Mouse (Mus musculus) kidney, postnatal 0 days (tissue): Measurements from ENCODE around the gene Cnot10. TPM values are rescaled to one million over a fixed set of nuclear protein-coding genes. Genes with fewer than 3 reads are reported as not detected.

Source experiments
- ATAC-seq: fragments of 200-750 bp; cut with Nextera tagmentation; replicated peaks from 2 replicates; pipeline ENCODE4 v1.8.0; 2017; ENCODE audit warnings: low read depth, moderate number of reproducible peaks, moderate TSS enrichment, moderate library complexity; ENCODE audit not compliant: low FRiP score
- DNase-seq: peaks from one replicate; pipeline ENCODE4 v3.0.0-alpha.2; 2016; ENCODE audit warnings: low spot score
- H3K27ac ChIP-seq: fragments of 300-500 bp; sonication (generic); 2 replicates; pipeline ENCODE4 v1.5.1; 2014; ENCODE audit warnings: mild to moderate bottlenecking
- H3K27me3 ChIP-seq: fragments of 300-500 bp; sonication (generic); 2 replicates; pipeline ENCODE4 v1.6.1; 2014; ENCODE audit warnings: low read length, mixed read lengths; ENCODE audit not compliant: insufficient read depth
- H3K36me3 ChIP-seq: fragments of 300-500 bp; sonication (generic); 2 replicates; pipeline ENCODE4 v1.6.1; 2014; ENCODE audit warnings: low read length, mixed read lengths; ENCODE audit not compliant: insufficient read depth
- H3K4me1 ChIP-seq: fragments of 300-500 bp; sonication (generic); replicated peaks from 2 replicates; pipeline ENCODE4 v1.6.1; 2014; ENCODE audit warnings: antibody characterized with exemption, low read length, mixed read lengths; ENCODE audit not compliant: insufficient read depth
- H3K4me2 ChIP-seq: fragments of 300-500 bp; sonication (generic); 2 replicates; pipeline ENCODE4 v1.6.1; 2014; ENCODE audit warnings: mild to moderate bottlenecking, low read length, moderate library complexity, mixed read lengths
- H3K4me3 ChIP-seq: fragments of 300-500 bp; sonication (generic); replicated peaks from 2 replicates; pipeline ENCODE4 v1.5.1; 2014; ENCODE audit warnings: low read depth, low read length
- H3K9ac ChIP-seq: fragments of 300-500 bp; sonication (generic); 2 replicates; pipeline ENCODE4 v1.6.1; 2014; ENCODE audit warnings: low read depth, low read length
- H3K9me3 ChIP-seq: fragments of 300-500 bp; sonication (generic); replicated peaks from 2 replicates; pipeline ENCODE4 v1.6.1; 2016; ENCODE audit warnings: low read length, inconsistent platforms, mixed read lengths
- CTCF ChIP-seq: IDR thresholded peaks from 2 replicates; pipeline ENCODE4 v1.5.1; 2016; ENCODE audit warnings: antibody characterized with exemption, low read depth, mild to moderate bottlenecking, moderate library complexity
- WGBS: fragments of 180-500 bp; shearing (Covaris S2); extraction: QIAGEN DNeasy Blood & Tissue Kit; methylation state at CpG from one replicate; pipeline ENCODE4 v1.1.7; 2014; 5-methylcytosine and 5-hydroxymethylcytosine counted together
- polyA plus RNA-seq: library from polyadenylated mRNA; unstranded; fragments of >200 nt; fragmentation: Nextera tagmentation; extraction: Ambion mirVana; gene quantifications from 2 replicates; pipeline ENCODE4 v1.2.1, GENCODE M21; 2015

Cnot10 gene
- polyA plus RNA-seq, 1 experiment from 2014 or later: 45.7 TPM

DNA sequence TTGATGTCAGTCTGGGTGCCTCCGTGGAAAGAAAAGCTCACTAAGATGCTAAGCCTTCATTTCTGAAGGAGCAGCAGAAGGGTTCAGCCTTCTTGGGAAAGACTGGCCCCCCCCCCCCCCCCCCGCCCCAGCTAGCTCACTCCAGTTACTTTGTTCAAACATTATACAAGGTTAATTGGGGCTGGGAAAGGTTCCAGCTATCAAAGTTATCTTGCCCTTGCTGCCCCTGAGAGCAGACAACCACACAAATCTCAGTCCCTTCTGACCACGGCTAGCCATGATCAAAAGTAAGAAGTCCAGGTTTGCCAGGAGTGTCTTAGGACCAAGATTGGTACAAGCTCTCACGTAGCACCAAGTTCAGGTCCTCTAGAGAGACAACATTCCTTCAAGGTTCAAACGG, 29.0 kb upstream of the Cnot10 start:
- H3K4me2 ChIP-seq: no peak overlapping the region
- no peak overlapping the region for H3K4me3 ChIP-seq
- no peak overlapping the region for H3K27ac ChIP-seq
- H3K27me3 ChIP-seq: no peaks in the 10 kb centered on the region
- H3K9ac ChIP-seq: no peak overlapping the region
- TF ChIP-seq CTCF: no peak
- no peaks in the 10 kb centered on the region for H3K36me3 ChIP-seq
- WGBS: 53% methylated on average over 5 of the region's 5 CpGs
- ATAC-seq (no peak), DNase-seq (no peak)
- H3K4me1 ChIP-seq: no peaks in the 10 kb centered on the region
- H3K9me3 ChIP-seq: no peaks in the 10 kb centered on the region

DNA sequence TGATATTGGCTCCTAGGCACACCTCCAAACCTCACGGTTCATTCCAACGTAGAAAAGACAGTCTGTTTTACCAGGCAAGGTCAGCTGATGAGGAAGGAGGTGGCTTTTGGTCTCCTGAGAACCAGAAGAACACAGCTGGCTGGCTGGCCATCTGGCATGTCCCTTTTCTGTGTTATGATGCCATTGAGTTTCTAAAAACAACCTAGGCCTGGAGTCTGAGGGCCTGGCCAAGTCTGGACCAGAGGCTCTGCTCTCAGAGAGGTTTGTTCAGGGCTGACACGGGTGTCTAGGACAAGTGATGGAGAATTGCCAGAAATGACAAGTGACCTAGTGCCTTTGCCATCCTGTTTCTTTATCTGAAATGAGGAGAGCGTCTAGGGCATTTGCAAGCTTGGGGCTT, 28.1 kb upstream of the Cnot10 start:
- DNase-seq (no peak), ATAC-seq (no peak)
- Histone ChIP-seq H3K9ac (no peak overlapping the region), H3K27me3 (no peaks in the 10 kb centered on the region), H3K27ac (no peak overlapping the region), H3K4me3 (no peak overlapping the region), H3K4me2 (no peak overlapping the region), H3K36me3 (no peaks in the 10 kb centered on the region), H3K9me3 (no peaks in the 10 kb centered on the region), H3K4me1 (no peaks in the 10 kb centered on the region)
- no peak for TF ChIP-seq CTCF
- WGBS: 82% methylated on average over 4 of the region's 4 CpGs

DNA sequence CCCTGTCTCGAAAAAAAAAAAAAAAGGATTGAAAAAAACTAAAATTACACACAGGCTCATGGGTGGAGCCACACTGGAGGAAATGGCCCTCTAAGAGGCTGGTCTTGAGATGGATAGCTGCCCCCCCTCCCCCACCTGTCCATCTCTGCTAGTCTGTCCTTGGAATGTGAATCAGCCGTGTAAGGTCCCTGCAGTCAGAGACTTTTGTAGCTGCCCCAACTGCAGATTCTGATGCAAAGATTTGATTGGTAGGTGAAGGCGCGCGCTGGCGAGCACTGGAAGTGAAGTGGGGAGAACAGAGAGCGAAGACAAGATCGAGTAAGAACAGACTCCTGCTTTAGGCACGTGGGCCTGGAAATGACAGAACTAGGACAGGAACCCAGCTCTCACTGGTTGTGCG, 26.9 kb upstream of the Cnot10 start:
- Histone ChIP-seq H3K4me2 (no peak overlapping the region), H3K27ac (no peak overlapping the region), H3K27me3 (no peaks in the 10 kb centered on the region), H3K4me3 (no peak overlapping the region), H3K36me3 (no peaks in the 10 kb centered on the region), H3K9me3 (no peaks in the 10 kb centered on the region), H3K9ac (no peak overlapping the region), H3K4me1 (no peaks in the 10 kb centered on the region)
- no peak for ATAC-seq
- TF ChIP-seq CTCF: no peak
- 83% methylated on average over 10 of the region's 10 CpGs for WGBS
- DNase-seq: no peak

DNA sequence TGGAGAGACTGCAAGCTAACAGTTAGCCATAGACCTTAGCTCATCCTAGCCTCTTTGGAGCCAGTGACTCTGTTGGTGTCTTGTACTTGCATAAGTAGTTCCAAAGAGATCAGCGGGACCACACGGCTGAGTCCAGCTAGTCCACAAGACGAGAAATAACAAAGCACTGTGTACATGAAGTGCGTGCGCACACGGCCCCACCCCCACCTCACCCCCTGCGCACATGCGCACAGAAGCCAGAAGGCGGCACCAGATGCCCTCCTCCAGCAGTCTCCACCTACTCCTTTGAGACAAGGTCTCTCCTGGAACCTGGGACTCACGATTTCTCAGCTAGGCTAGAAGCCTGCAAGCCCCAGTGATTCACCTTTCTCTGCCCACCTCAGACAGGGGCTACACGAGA, 23.8 kb upstream of the Cnot10 start:
- Histone ChIP-seq H3K4me1 (no peaks in the 10 kb centered on the region), H3K36me3 (no peaks in the 10 kb centered on the region), H3K9ac (no peak overlapping the region), H3K4me3 (no peak overlapping the region), H3K9me3 (no peaks in the 10 kb centered on the region), H3K27me3 (no peaks in the 10 kb centered on the region), H3K4me2 (no peak overlapping the region), H3K27ac (no peak overlapping the region)
- ATAC-seq (no peak), DNase-seq (no peak)
- 89% methylated on average over 11 of the region's 11 CpGs for WGBS
- TF ChIP-seq CTCF: no peak

DNA sequence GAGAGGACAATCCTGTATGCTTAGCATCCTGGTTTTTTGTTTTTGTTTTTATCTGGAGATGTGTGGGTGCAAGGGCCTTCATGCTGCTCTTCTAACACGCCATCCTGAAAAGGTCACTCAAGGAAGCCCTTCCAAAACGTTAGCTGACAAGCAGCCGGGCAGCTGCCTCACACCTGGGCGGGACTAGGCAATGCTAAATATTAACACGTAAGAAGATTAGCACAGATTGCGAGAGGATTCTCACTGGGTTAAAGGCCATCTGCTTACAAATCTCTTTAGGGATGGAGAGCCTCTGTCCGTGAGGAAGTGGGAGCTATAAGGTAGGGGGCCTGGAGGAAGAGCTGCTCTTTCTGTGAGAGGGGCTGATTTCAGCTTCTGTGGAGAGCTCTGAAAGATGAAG, 22.0 kb upstream of the Cnot10 start:
- no peak for TF ChIP-seq CTCF
- ATAC-seq (no peak), DNase-seq (no peak)
- no peak overlapping the region for H3K27ac ChIP-seq
- no peak overlapping the region for H3K4me3 ChIP-seq
- no peak overlapping the region for H3K4me2 ChIP-seq
- no peak overlapping the region for H3K9ac ChIP-seq
- H3K36me3 ChIP-seq: no peaks in the 10 kb centered on the region
- H3K27me3 ChIP-seq: no peaks in the 10 kb centered on the region
- H3K9me3 ChIP-seq: no peaks in the 10 kb centered on the region
- no peaks in the 10 kb centered on the region for H3K4me1 ChIP-seq
- WGBS: 41% methylated on average over 7 of the region's 7 CpGs

DNA sequence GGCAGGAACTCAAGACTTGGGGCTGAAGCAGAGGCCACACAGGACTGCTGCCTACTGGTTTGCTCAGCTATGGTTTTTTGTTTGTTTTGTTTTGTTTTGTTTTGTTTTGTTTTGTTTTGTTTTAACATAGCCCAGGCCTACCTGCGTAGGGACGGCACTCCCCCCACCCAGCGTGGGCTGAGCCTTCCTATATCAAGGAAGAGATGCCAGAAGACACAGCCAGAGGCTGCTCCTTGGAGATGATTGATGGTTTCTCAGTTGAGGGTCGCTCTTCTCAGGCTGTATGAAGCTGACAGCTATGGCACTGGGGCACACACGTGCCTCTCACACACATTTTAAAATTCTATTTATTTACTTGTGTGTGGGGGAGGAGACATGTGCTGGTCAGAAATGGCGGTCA, 21.0 kb upstream of the Cnot10 start:
- Histone ChIP-seq H3K9ac (no peak overlapping the region), H3K4me3 (no peak overlapping the region), H3K27me3 (no peaks in the 10 kb centered on the region), H3K9me3 (no peaks in the 10 kb centered on the region), H3K27ac (no peak overlapping the region), H3K36me3 (no peaks in the 10 kb centered on the region), H3K4me2 (no peak overlapping the region), H3K4me1 (no peaks in the 10 kb centered on the region)
- WGBS: 40% methylated on average over 6 of the region's 6 CpGs
- no peak for DNase-seq
- no peak for TF ChIP-seq CTCF
- no peak for ATAC-seq

DNA sequence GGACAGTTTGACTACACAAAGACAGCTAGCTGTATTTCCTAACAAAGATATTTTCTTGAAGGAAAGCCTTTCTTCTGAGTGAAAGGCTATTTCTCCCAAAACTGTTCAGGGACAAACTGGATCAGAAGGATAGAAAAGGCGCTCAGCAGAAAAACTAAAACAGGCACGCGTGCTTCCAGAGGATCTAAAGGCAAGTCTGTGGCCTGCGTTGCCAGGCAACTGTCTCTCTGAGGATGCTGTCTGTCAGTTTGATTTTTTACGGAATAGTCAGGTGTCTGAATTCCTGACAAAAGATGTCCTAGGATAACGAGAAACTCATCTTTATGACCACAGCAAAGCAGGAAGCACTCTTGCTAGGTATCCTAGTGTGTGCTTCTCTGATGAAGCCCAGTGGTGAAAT, 20.5 kb upstream of the Cnot10 start:
- Histone ChIP-seq H3K4me1 (no peaks in the 10 kb centered on the region), H3K9ac (no peak overlapping the region), H3K27me3 (no peaks in the 10 kb centered on the region), H3K4me2 (no peak overlapping the region), H3K36me3 (no peaks in the 10 kb centered on the region), H3K4me3 (no peak overlapping the region), H3K27ac (no peak overlapping the region), H3K9me3 (no peaks in the 10 kb centered on the region)
- ATAC-seq: no peak
- 90% methylated on average over 6 of the region's 6 CpGs for WGBS
- TF ChIP-seq CTCF: no peak
- no peak for DNase-seq
